22 mouse cellular contexts compared by ENCODE assay signal in genomic region chr19:42743261-42743660, GRCm38 (mm10). TPM values are rescaled to one million over a fixed set of nuclear protein-coding genes. Genes with fewer than 3 reads are reported as not detected.
DNase-seq lines count a peak whose midpoint lies in the region; ATAC-seq and TF ChIP-seq lines count a peak whose summit lies in the region.
"Had no signal": no experiment of that assay in that cellular context is flagged by ENCODE, and none has a peak within 500 bp of the region (broad histone marks: within the 10 kb centered on the region; RNA-seq: fewer than 3 reads in every experiment).

No protein-coding gene starts in this region.

- no peak for TF ChIP-seq CTCF in lung, adult 2 months (IDR thresholded peaks at IDR 0.05; ENCODE audit: insufficient read depth, low read length)

- H3K27ac ChIP-seq in neural tube, embryonic 11.5 days (ENCODE audit: low read depth, low read length): no peak overlapping the region
- H3K27ac ChIP-seq in forebrain, embryonic 16.5 days (ENCODE audit: low read length): no peak overlapping the region
- no peak overlapping the region for H3K27ac ChIP-seq in neural tube, embryonic 12.5 days
- H3K27ac ChIP-seq: embryonic facial prominence, embryonic 15.5 days; limb, embryonic 12.5 days; liver, embryonic 12.5 days had no signal

- no peak overlapping the region for H3K4me2 ChIP-seq in neural tube, embryonic 11.5 days (ENCODE audit: low read depth)
- H3K4me2 ChIP-seq in forebrain, embryonic 16.5 days (ENCODE audit: low read length): no peak overlapping the region
- H3K4me2 ChIP-seq in neural tube, embryonic 12.5 days (replicated peaks): peak overlapping the region; percentile 25; the same call in 1 of the 2 replicates
- H3K4me2 ChIP-seq: embryonic facial prominence, embryonic 15.5 days; heart, embryonic 12.5 days; limb, embryonic 12.5 days; liver, embryonic 12.5 days; lung, embryonic 14.5 days had no signal

- H3K9me3 ChIP-seq in neural tube, embryonic 11.5 days (ENCODE audit: control insufficient read depth, low read length): no peaks in the 10 kb centered on the region
- no peaks in the 10 kb centered on the region for H3K9me3 ChIP-seq in forebrain, embryonic 16.5 days (ENCODE audit: control insufficient read depth, low read length)
- H3K9me3 ChIP-seq in neural tube, embryonic 12.5 days: no peaks in the 10 kb centered on the region
- H3K9me3 ChIP-seq: embryonic facial prominence, embryonic 15.5 days; heart, embryonic 12.5 days; limb, embryonic 12.5 days; liver, embryonic 12.5 days had no signal

- ATAC-seq in neural tube, embryonic 11.5 days (ENCODE audit: insufficient read depth, low FRiP score, low TSS enrichment): no peak
- ATAC-seq in forebrain, embryonic 16.5 days: peak; percentile 22; the same call in 1 of the 2 replicates
- ATAC-seq in neural tube, embryonic 12.5 days (ENCODE audit: low FRiP score, low read depth): peak; percentile 26; the same call in 1 of the 2 replicates
- ATAC-seq: inflammation-experienced regulatory T-cells, adult 6 months had no signal

- H3K4me3 ChIP-seq in neural tube, embryonic 11.5 days (ENCODE audit: low read depth, low read length): no peak overlapping the region
- no peak overlapping the region for H3K4me3 ChIP-seq in forebrain, embryonic 16.5 days (replicated peaks; ENCODE audit: low read length)
- no peak overlapping the region for H3K4me3 ChIP-seq in neural tube, embryonic 12.5 days
- no peak overlapping the region for H3K4me3 ChIP-seq in lung, adult 2 months (replicated peaks; ENCODE audit: extremely low read depth, low read depth, low read length)
- H3K4me3 ChIP-seq: embryonic facial prominence, embryonic 15.5 days; heart, embryonic 12.5 days; limb, embryonic 12.5 days; liver, embryonic 12.5 days had no signal

- no peaks in the 10 kb centered on the region for H3K36me3 ChIP-seq in neural tube, embryonic 11.5 days (ENCODE audit: control insufficient read depth, insufficient read depth, low read length)
- H3K36me3 ChIP-seq in forebrain, embryonic 16.5 days (ENCODE audit: control insufficient read depth, insufficient read depth): no peaks in the 10 kb centered on the region
- no peaks in the 10 kb centered on the region for H3K36me3 ChIP-seq in neural tube, embryonic 12.5 days
- H3K36me3 ChIP-seq: embryonic facial prominence, embryonic 15.5 days; heart, embryonic 12.5 days; limb, embryonic 12.5 days; liver, embryonic 12.5 days had no signal

- H3K4me1 ChIP-seq in neural tube, embryonic 11.5 days (ENCODE audit: control insufficient read depth, insufficient read depth, low read length): no peaks in the 10 kb centered on the region
- peaks cover 10% of the 10 kb centered on the region for H3K4me1 ChIP-seq in forebrain, embryonic 16.5 days (replicated peaks; ENCODE audit: control insufficient read depth, insufficient read depth, low read length)
- H3K4me1 ChIP-seq in neural tube, embryonic 12.5 days: peaks cover 5% of the 10 kb centered on the region; the same call in 1 of the 2 replicates
- H3K4me1 ChIP-seq in lung, adult 2 months (ENCODE audit: control insufficient read depth, insufficient read depth, low read length): no peaks in the 10 kb centered on the region

- H3K27me3 ChIP-seq in neural tube, embryonic 11.5 days (ENCODE audit: control insufficient read depth, insufficient read depth, low read length): no peaks in the 10 kb centered on the region
- H3K27me3 ChIP-seq in forebrain, embryonic 16.5 days (replicated peaks; ENCODE audit: control insufficient read depth, insufficient read depth, low read length): no peaks in the 10 kb centered on the region
- 0 out of 2 replicates have a peak, but pooled peaks cover 7% of the 10 kb centered on the region for H3K27me3 ChIP-seq in neural tube, embryonic 12.5 days (replicated peaks)
- H3K27me3 ChIP-seq: embryonic facial prominence, embryonic 15.5 days; heart, embryonic 12.5 days had no signal

- DNase-seq in neural tube, embryonic 11.5 days (ENCODE audit: low spot score): peak; percentile 35
- no peak for DNase-seq in neural tube, embryonic 10.5 days (ENCODE audit: extremely low spot score, low spot score)
- DNase-seq in cerebellum, adult 11-12 months: no peak
- DNase-seq in layer of hippocampus, adult 11-12 months (ENCODE audit: low spot score): no peak
- DNase-seq in lung, adult 2 months: no peak
- DNase-seq: cerebellum, adult 9-10 months; gastrocnemius, postnatal 10 days; heart, adult 11 months; heart, postnatal 14 days; kidney, adult 9 months; kidney, postnatal 4 days; lung, embryonic 14.5 days; lung, postnatal 36 days; right cerebral cortex, postnatal 4 days; thymus, adult 2 months had no signal

- no peak for TF ChIP-seq POLR2A in lung, adult 2 months (IDR thresholded peaks at IDR 0.05; ENCODE audit: borderline replicate concordance, extremely low read depth, low read depth, low read length)

- H3K9ac ChIP-seq in neural tube, embryonic 11.5 days (ENCODE audit: low read length): no peak overlapping the region
- no peak overlapping the region for H3K9ac ChIP-seq in forebrain, embryonic 16.5 days (replicated peaks; ENCODE audit: low read depth, low read length)
- no peak overlapping the region for H3K9ac ChIP-seq in neural tube, embryonic 12.5 days
- H3K9ac ChIP-seq: embryonic facial prominence, embryonic 15.5 days; heart, embryonic 12.5 days; limb, embryonic 12.5 days; liver, embryonic 12.5 days; lung, embryonic 14.5 days had no signal

- WGBS in neural tube, embryonic 11.5 days: 61% methylated on average over 16 of the region's 16 CpGs
- 48% methylated on average over 16 of the region's 16 CpGs for WGBS in forebrain, embryonic 16.5 days
- WGBS in neural tube, embryonic 12.5 days: 44% methylated on average over 16 of the region's 16 CpGs
- WGBS in lung, adult 2 months: 71% methylated on average over 16 of the region's 16 CpGs

RNA-seq across cellular contexts. Expression of gene Pyroxd2, which starts 9.3 kb away (rescaled TPM):
- polyA plus RNA-seq in neural tube, embryonic 11.5 days (2014; fragmentation: Nextera tagmentation; extraction: Ambion mirVana): 0.95 and 1.1 TPM in 2 replicates
- 1.5 and 1.7 TPM in 2 replicates for polyA plus RNA-seq in forebrain, embryonic 16.5 days (2015; fragmentation: Nextera tagmentation; extraction: Ambion mirVana)
- 1.2 and 1.9 TPM in 2 replicates for polyA plus RNA-seq in neural tube, embryonic 12.5 days (2016; fragmentation: Nextera tagmentation; extraction: Ambion mirVana)
- polyA plus RNA-seq in lung, adult 2 months (2012; rRNA removed): 5.0 and 5.4 TPM in 2 replicates

RNA-seq across cellular contexts. Expression of gene Hps1, which starts 36.5 kb away (rescaled TPM):
- polyA plus RNA-seq in neural tube, embryonic 11.5 days (2014; fragmentation: Nextera tagmentation; extraction: Ambion mirVana): 11.7 and 14.2 TPM in 2 replicates
- polyA plus RNA-seq in forebrain, embryonic 16.5 days (2015; fragmentation: Nextera tagmentation; extraction: Ambion mirVana): 13.8 and 14.5 TPM in 2 replicates
- 13.7 and 16.9 TPM in 2 replicates for polyA plus RNA-seq in neural tube, embryonic 12.5 days (2016; fragmentation: Nextera tagmentation; extraction: Ambion mirVana)
- polyA plus RNA-seq in lung, adult 2 months (2012; rRNA removed): 16.6 and 18.9 TPM in 2 replicates
